Mouse (Mus musculus) stomach, embryonic 16.5 days (tissue): ENCODE measurements around the gene Methig1. TPM values are rescaled to one million over a fixed set of nuclear protein-coding genes. Genes with fewer than 3 reads are reported as not detected.
A peak's percentile ranks its signal among the peaks of the same experiment; 100 is the strongest.
"Not testable (repeated sequence)": the region's sequence is repeated elsewhere in the genome, so short reads cannot be mapped to it uniquely, and the experiment has no call there.

Experiments
- ATAC-seq: fragments of 200-750 bp; cut with Nextera tagmentation; 2 replicates; pipeline ENCODE4 v1.8.0; 2017; ENCODE audit warnings: moderate number of reproducible peaks, moderate TSS enrichment; ENCODE audit not compliant: insufficient read depth, low FRiP score
- H3K27ac ChIP-seq: fragments of 300-500 bp; sonication (generic); 2 replicates; pipeline ENCODE4 v1.5.1; 2014; ENCODE audit warnings: low read length
- H3K27me3 ChIP-seq: fragments of 300-500 bp; sonication (generic); 2 replicates; pipeline ENCODE4 v1.6.1; 2014; ENCODE audit warnings: low read length, control low read depth, mixed read lengths; ENCODE audit not compliant: control insufficient read depth, insufficient read depth
- H3K36me3 ChIP-seq: fragments of 300-500 bp; sonication (generic); 2 replicates; pipeline ENCODE4 v1.6.1; 2014; ENCODE audit warnings: low read length; ENCODE audit not compliant: control insufficient read depth, insufficient read depth
- H3K4me1 ChIP-seq: fragments of 300-500 bp; sonication (generic); 2 replicates; pipeline ENCODE4 v1.6.1; 2014; ENCODE audit warnings: low read length, control low read depth, mixed read lengths; ENCODE audit not compliant: control insufficient read depth, insufficient read depth
- H3K4me2 ChIP-seq: fragments of 300-500 bp; sonication (generic); 2 replicates; pipeline ENCODE4 v1.6.1; 2014; ENCODE audit warnings: low read depth, low read length, mixed read lengths
- H3K4me3 ChIP-seq: fragments of 300-500 bp; sonication (generic); replicated peaks from 2 replicates; pipeline ENCODE4 v1.5.1; 2014; ENCODE audit warnings: mild to moderate bottlenecking, low read length
- H3K9ac ChIP-seq: fragments of 300-500 bp; sonication (generic); 2 replicates; pipeline ENCODE4 v1.6.1; 2014; ENCODE audit warnings: low read length
- H3K9me3 ChIP-seq: fragments of 300-500 bp; sonication (generic); replicated peaks from 2 replicates; pipeline ENCODE4 v1.6.1; 2016; ENCODE audit warnings: low read length, control low read depth; ENCODE audit not compliant: control insufficient read depth
- WGBS: fragments of 180-500 bp; shearing (Covaris S2); extraction: QIAGEN DNeasy Blood & Tissue Kit; methylation state at CpG from one replicate; pipeline ENCODE4 v1.1.7; 2014; 5-methylcytosine and 5-hydroxymethylcytosine counted together
- polyA plus RNA-seq: library from polyadenylated mRNA; unstranded; fragments of >200 nt; fragmentation: Nextera tagmentation; extraction: Ambion mirVana; gene quantifications from 2 replicates; pipeline ENCODE4 v1.2.1, GENCODE M21; 2015

The Methig1 gene
- polyA plus RNA-seq, 1 experiment from 2014 or later = 0.09 TPM

DNA sequence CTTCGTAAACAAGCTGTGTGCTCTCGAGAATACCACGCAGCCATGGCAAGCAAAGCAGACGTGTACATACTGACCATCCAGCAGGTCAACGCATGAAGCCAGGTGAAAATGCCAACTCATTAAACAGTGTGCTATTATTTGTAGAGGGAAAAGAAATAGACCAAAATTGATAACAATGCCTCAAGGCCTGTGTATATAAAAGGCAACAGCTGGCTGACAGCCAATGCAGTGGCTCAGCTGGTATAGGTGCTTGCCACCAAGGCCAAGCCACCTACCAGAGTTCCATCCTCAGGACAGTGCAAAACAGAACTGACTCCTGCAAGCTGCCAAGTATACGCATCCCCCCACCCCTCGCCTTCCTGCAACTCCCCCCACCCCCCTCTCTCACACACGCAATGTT lies 62.7 kb downstream of the Methig1 start:
- Histone ChIP-seq H3K36me3 (no peaks in the 10 kb centered on the region), H3K4me2 (no peak overlapping the region), H3K27me3 (no peaks in the 10 kb centered on the region), H3K9ac (no peak overlapping the region), H3K9me3 (no peaks in the 10 kb centered on the region), H3K27ac (no peak overlapping the region), H3K4me3 (no peak overlapping the region), H3K4me1 (peaks cover 26% of the 10 kb centered on the region)
- ATAC-seq = peak; percentile 48; the same call in 1 of the 2 replicates
- 68% methylated on average over 8 of the region's 8 CpGs for WGBS

DNA sequence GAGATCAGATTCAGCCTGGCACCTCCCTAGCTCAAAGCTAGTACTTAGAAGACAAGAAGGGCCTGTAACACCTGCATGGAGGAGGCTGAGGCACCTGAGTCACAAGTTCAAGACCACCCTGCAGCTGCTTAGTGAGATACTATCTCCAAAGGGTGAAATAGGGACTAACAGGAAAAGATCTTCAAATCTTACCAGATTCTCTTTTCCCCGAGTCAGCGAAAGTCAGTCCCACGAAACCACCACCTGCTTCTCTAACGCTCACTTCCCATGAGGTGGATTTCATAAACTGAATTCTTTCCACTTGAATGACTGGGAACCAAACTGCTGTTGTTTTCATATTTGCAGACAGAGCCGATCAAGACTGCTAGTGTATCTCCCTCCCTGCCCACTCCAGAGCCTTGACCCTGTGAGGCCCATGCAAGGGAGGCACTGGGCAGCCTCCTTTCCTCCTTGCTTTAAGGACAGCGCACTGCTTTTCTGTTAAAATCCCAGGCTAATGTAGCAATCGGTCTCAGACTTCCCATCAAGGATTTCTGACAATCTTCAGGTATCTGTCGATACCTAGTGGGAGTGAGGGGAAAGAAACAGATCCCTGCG lies 65.0 kb downstream of the Methig1 start:
- Histone ChIP-seq H3K4me1 (peaks cover 33% of the 10 kb centered on the region), H3K9ac (no peak overlapping the region), H3K27ac (no peak overlapping the region), H3K36me3 (no peaks in the 10 kb centered on the region), H3K9me3 (no peaks in the 10 kb centered on the region), H3K27me3 (no peaks in the 10 kb centered on the region), H3K4me2 (no peak overlapping the region), H3K4me3 (no peak overlapping the region)
- no peak for ATAC-seq
- 67% methylated on average over 9 of the region's 9 CpGs for WGBS

DNA sequence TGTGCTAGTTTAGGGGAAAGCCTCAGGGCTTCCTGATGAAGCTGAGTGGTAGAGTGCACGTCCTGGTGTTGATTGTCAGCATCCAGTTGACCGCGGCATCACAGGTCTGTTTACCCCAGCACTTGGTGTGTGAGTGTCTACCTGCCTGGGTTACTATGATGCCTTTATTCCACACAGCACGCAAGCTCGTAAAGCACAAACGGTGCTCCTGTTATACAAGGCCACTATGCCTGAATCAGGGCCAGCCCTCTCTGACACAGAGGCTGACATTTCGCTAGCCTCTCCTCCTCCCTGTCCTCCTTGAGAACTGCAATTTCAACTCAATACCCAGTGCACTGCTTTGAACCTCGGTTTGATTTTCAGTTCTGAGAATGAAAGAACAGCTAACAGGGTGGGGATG lies 66.4 kb downstream of the Methig1 start:
- peaks cover 38% of the 10 kb centered on the region for H3K4me1 ChIP-seq
- WGBS = 69% methylated on average over 8 of the region's 8 CpGs
- no peak overlapping the region for H3K4me3 ChIP-seq
- no peaks in the 10 kb centered on the region for H3K36me3 ChIP-seq
- no peak overlapping the region for H3K9ac ChIP-seq
- no peak overlapping the region for H3K27ac ChIP-seq
- no peak for ATAC-seq
- no peak overlapping the region for H3K4me2 ChIP-seq
- no peaks in the 10 kb centered on the region for H3K27me3 ChIP-seq
- no peaks in the 10 kb centered on the region for H3K9me3 ChIP-seq

DNA sequence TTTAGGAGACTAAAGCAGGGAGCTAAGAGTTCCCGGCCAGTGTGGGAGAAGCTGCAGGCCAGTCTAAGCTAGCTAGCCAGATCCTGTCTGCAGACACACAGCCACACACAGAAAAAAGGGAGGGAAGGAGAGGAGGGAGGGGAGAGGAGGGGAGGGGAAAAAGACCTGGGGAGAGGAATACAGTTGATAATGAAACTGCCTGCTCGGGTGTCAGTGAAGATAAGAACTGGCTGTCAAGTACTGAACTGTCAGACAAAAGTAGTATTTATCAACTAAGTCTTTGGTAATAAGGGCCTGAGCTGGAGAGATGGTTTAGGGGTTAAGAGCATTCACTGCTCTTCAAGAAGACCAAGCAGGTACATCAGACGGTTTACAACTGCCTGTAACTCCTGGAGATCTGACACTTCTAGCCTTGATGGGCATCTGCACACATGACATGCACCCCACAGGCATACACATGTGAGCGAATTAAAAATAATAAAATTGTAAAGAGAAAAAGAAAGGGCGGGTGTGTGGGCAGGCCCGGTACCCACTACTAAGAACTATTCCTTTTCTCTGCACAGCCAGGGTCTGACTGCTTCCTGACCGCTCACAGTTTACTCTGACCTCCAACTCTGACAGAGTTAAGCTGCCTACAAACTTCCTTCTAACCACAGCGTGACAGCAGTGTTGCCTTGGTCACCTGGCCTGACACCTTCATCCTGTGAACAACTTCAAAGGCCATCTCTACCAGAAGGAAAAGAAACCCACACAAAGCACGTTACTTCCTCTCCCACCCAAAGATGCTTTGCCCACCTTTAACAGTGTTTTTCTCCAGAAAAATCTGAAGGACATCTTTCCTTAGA lies 67.2 kb downstream of the Methig1 start:
- WGBS = 58% methylated on average over 9 of the region's 9 CpGs
- H3K27me3 ChIP-seq = no peaks in the 10 kb centered on the region
- H3K4me3 ChIP-seq = no peak overlapping the region
- no peak overlapping the region; the same call in 1 of the 2 replicates for H3K27ac ChIP-seq
- ATAC-seq = no peak
- 0 out of 2 replicates have a peak overlapping the region, but pooled peaks have one; percentile 9 for H3K9ac ChIP-seq
- H3K9me3 ChIP-seq = no peaks in the 10 kb centered on the region
- no peaks in the 10 kb centered on the region for H3K36me3 ChIP-seq
- no peak overlapping the region for H3K4me2 ChIP-seq
- peaks cover 38% of the 10 kb centered on the region for H3K4me1 ChIP-seq

DNA sequence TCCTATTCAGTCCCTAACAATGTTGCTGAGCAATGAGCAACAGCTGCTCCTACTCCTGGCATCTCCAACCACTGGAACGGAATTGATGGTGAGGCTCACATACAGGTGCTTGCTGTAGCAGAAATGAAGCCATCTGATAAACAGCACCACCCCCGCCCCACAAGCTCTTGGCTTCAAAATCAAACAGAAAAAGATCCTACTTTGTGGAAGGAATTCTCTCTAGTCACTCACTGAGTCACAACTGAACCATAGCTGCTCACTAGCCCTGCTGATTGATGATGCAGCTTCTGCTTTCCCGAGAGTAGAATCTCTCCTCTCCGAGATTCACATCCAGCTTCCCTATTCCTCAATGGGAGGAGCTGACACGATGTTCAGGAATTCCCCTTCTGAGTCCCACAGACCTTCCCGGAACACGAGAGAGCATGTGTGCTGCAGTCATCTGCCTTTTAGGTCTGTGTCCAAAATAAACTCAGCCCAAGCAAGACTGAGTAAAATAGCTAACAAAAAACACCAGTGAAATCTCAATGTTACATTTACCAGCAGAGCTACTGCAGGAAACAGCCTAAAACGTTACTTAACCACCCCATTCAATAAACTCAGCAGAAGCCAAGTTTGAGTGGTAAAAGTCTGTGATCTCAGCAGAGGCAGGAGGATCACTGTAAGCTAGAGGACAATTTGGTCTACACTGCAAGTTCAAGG lies 68.3 kb downstream of the Methig1 start:
- no peak for ATAC-seq
- WGBS = 31% methylated on average over 8 of the region's 8 CpGs
- no peak overlapping the region for H3K27ac ChIP-seq
- H3K9me3 ChIP-seq = no peaks in the 10 kb centered on the region
- H3K4me1 ChIP-seq = peaks cover 38% of the 10 kb centered on the region
- no peaks in the 10 kb centered on the region for H3K36me3 ChIP-seq
- H3K27me3 ChIP-seq = 0 out of 2 replicates have a peak, but pooled peaks cover 3% of the 10 kb centered on the region
- peak overlapping the region; percentile 32; the same call in 1 of the 2 replicates for H3K9ac ChIP-seq
- H3K4me2 ChIP-seq = peak overlapping the region; percentile 79
- H3K4me3 ChIP-seq = peak overlapping the region; percentile 83

DNA sequence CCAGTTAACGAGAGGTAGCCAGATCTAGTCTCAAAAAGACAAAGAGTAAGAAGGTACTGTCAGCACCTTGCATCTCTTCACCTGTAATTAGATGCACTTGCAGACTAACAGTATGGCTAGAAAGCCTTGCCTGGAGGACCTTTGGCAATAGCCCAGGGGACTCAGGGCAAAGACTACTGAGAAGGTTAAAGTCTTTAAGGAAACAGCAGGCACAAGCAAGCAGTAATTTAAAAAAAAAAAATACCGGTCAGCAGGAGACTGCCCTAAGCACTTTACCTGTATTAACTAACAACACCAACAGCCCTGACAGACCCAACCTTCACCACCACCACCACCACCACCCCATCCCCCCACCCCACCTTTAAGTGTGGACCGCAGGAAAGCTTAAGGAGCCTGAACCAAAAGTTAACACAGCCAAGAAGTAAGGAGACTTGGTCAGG lies 68.8 kb downstream of the Methig1 start, which contains the start of gene Gm5475:
Gm5475 (plus strand) TSS at position 390 of the 440 bp plus-strand sequence.
- peak within 1 kb of the TSS; percentile 25; the same call in 1 of the 2 replicates for H3K27ac ChIP-seq
- not testable (repeated sequence) for ATAC-seq, H3K9me3 ChIP-seq, H3K27me3 ChIP-seq, H3K36me3 ChIP-seq
- peak within 1 kb of the TSS; percentile 90 for H3K9ac ChIP-seq
- 32% methylated on average over 3 of the region's 3 CpGs for WGBS
- peaks cover 38% of the 10 kb centered on the region for H3K4me1 ChIP-seq
- H3K4me3 ChIP-seq = peak within 1 kb of the TSS; percentile 83
- peak within 1 kb of the TSS; percentile 100 for H3K4me2 ChIP-seq

DNA sequence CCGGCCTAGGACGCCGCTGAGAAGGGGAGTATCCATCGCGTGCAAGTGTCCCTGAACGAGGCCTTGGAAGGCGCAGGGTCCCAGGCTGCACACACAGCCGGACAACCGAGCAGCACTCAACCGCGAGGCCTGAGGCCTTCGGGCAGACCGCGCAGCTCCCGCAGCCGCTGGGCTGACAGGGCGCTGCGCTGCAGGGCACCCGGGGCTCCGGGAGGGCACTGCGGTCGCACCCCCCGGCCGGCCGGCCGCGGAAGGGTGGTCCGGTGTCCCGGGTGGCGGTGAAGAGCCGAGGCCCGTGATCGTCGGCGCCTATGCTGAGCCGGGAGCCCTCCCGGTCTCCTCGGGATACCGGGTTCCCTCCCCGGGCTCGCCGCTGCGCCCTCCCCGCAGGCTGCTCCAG lies 69.5 kb downstream of the Methig1 start:
- Histone ChIP-seq H3K36me3 (no peaks in the 10 kb centered on the region), H3K4me2 (peak overlapping the region; percentile 79), H3K4me3 (peak overlapping the region; percentile 83), H3K9ac (peak overlapping the region; percentile 90), H3K27ac (peak overlapping the region; percentile 25; the same call in 1 of the 2 replicates), H3K4me1 (peaks cover 38% of the 10 kb centered on the region), H3K9me3 (no peaks in the 10 kb centered on the region), H3K27me3 (0 out of 2 replicates have a peak, but pooled peaks cover 3% of the 10 kb centered on the region)
- peak; percentile 35 for ATAC-seq
- under 1% methylated on average over 44 of the region's 44 CpGs for WGBS

DNA sequence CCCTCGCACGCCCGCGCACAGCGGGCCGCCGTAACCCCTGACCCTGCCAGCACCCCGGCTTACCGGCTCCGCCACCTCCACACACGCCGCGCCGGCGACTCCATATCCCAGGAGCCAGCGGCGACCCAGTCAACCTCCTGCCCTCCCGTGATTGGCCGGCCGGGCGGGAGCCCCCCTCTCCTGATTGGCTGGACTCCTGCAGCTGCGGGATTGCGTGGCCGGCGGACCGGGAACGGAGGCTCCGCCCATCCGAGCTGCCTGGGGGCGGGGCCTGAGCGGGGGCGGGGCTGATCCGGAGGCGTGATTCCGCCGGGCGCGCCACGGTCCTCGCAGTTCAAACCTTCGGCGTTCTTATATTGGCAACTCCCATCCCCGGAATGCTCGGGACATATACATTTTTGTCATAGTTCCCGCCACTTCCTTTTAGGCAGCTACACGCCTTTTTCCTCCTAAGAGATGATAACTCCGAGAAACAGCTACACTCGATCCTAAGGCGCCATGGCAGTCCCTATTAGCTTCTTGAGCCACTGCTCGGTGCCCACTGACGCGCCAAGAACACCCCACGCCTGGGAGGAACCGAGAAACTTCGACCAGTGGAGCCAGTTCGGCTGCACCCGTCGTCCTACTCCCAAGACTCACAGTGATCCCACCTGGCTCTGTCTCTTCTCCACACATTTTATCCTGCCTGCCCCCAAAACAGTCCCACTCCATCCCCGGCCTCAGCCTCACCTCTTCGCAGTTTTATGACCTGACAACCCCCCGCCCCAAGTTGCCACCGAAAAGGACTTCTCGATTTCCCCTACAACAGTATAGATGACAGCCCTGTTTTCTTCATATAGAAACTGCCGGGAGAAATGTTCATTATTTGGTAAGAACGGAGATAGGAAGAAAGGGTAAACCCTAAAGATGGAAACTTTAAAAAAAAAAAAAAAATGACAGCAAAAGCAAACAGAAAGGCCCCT lies 70.2 kb downstream of the Methig1 start:
- Histone ChIP-seq H3K4me2 (peak overlapping the region; percentile 100), H3K36me3 (no peaks in the 10 kb centered on the region), H3K27me3 (0 out of 2 replicates have a peak, but pooled peaks cover 3% of the 10 kb centered on the region), H3K4me1 (peaks cover 36% of the 10 kb centered on the region), H3K27ac (peak overlapping the region; percentile 70; the same call in 1 of the 2 replicates), H3K4me3 (peak overlapping the region; percentile 83), H3K9me3 (no peaks in the 10 kb centered on the region), H3K9ac (peak overlapping the region; percentile 90)
- WGBS = under 1% methylated on average over 65 of the region's 65 CpGs
- ATAC-seq = peak; percentile 97
